Mouse (Mus musculus) small intestine, adult 2 months (tissue): Measurements from ENCODE around the gene Prdm2.

Source experiments
- CTCF ChIP-seq: fragments of 200-500 bp; IDR thresholded peaks from 2 replicates; pipeline ENCODE4 v1.5.1; 2012; ENCODE audit warnings: low read depth, mild to moderate bottlenecking, control low read depth, inconsistent platforms, low read length, moderate library complexity, mixed read lengths; ENCODE audit not compliant: insufficient replicate concordance, insufficient read length; ENCODE audit errors: extremely low read depth
- POLR2A ChIP-seq: fragments of 200-500 bp; IDR thresholded peaks from 2 replicates; pipeline ENCODE4 v1.6.1; 2012; ENCODE audit warnings: low read depth, mild to moderate bottlenecking, control low read depth, inconsistent platforms, low read length, moderate library complexity

- TF ChIP-seq CTCF, result no peak
- TF ChIP-seq POLR2A, result no peak
Observed at GRCm38 (mm10) chr4:143194328-143194727, 18.5 kb downstream of the Prdm2 start.
